Mouse (Mus musculus) central nervous system, embryonic 18 days (tissue): Measurements from ENCODE around the gene Ehmt1. TPM values are rescaled to one million over a fixed set of nuclear protein-coding genes. Genes with fewer than 3 reads are reported as not detected.

Source experiments
- polyA plus RNA-seq: library from polyadenylated mRNA; depleted of rRNA; stranded (reverse); fragments of >200 nt; gene quantifications from 2 replicates; pipeline ENCODE4 v1.2.3, GENCODE M21; 2012; rRNA removed

Ehmt1 gene
- polyA plus RNA-seq, result 105 and 109 TPM in 2 replicates

GRCm38 (mm10) chr2:24918930-24919838, at the start of gene Ehmt1:
TSS of gene Ehmt1 (minus strand) at chr2:24919614.

GRCm38 (mm10) chr2:24962304-24963000, 43.0 kb upstream of the Ehmt1 start, which contains the start of gene Dph7:
TSS of gene Dph7 (plus strand) at chr2:24962400.

GRCm38 (mm10) chr2:24949421-24950188, 30.2 kb upstream of the Ehmt1 start, which contains the start of gene Zmynd19:
TSS of gene Zmynd19 (plus strand) at chr2:24949792.

GRCm38 (mm10) chr2:24935057-24935796, 15.8 kb upstream of the Ehmt1 start, which contains the start of gene Arrdc1:
TSS of gene Arrdc1 (minus strand) at chr2:24935252.

GRCm38 (mm10) chr2:24763115-24763557, 156.3 kb downstream of the Ehmt1 start, which contains the start of gene Cacna1b:
TSS of gene Cacna1b (minus strand) at chr2:24763152.

Other genes with a start within 250 kb of the Ehmt1 start
- 68.4 and 80.1 TPM in 2 replicates for gene Cacna1b, start 156.5 kb downstream of the Ehmt1 start, polyA plus RNA-seq
- gene Arrdc1, start 15.6 kb upstream of the Ehmt1 start, polyA plus RNA-seq, result 92.5 and 98.4 TPM in 2 replicates
- gene Zmynd19, start 30.2 kb upstream of the Ehmt1 start, polyA plus RNA-seq, result 45.3 and 47.1 TPM in 2 replicates
- gene Dph7, start 42.8 kb upstream of the Ehmt1 start, polyA plus RNA-seq, result 41.9 and 44.1 TPM in 2 replicates
- gene Mrpl41, start 55.5 kb upstream of the Ehmt1 start, polyA plus RNA-seq, result 98.6 and 112 TPM in 2 replicates
- 4.7 and 5.0 TPM in 2 replicates for gene Pnpla7, start 56.4 kb upstream of the Ehmt1 start, polyA plus RNA-seq
- gene Nsmf, start 134.7 kb upstream of the Ehmt1 start, polyA plus RNA-seq, result 253 and 267 TPM in 2 replicates
- gene Entpd8, start 160.7 kb upstream of the Ehmt1 start, polyA plus RNA-seq, result 0.16 and 0.28 TPM in 2 replicates
- 0.07 TPM in 1 of 2 replicates, not detected in the other for gene Noxa1, start 175.5 kb upstream of the Ehmt1 start, polyA plus RNA-seq